Mouse (Mus musculus): Measurements from ENCODE around the gene Oxct1. TPM values are rescaled to one million over a fixed set of nuclear protein-coding genes. Genes with fewer than 3 reads are reported as not detected.

The Oxct1 gene
- polyA plus RNA-seq, 1 experiment from 2014 or later = 196 TPM

DNA sequence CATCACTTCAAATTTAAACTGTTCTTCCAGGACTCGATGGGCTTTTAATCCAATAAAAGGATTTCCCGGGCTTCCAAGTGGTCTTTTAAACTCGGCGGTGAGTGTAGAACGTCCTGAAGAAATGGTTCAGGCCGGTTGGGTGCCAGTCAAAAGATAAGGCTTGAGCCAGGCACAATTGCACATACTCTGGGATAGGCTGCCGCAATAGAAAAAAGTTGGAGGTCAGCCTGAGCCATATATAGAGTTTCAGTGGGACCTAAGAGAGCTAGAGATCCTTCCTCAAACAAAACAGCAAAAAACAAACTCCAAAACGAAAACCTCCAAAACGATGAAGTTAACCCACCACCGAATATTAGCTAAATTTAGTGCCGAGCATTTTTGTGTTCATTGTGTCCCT, 677 bp upstream of the Oxct1 start:
- 68% methylated on average over 11 of the region's 11 CpGs for WGBS
- no peaks in the 10 kb centered on the region for H3K27me3 ChIP-seq (ENCODE audit: control insufficient read depth, insufficient read depth, low read length)

DNA sequence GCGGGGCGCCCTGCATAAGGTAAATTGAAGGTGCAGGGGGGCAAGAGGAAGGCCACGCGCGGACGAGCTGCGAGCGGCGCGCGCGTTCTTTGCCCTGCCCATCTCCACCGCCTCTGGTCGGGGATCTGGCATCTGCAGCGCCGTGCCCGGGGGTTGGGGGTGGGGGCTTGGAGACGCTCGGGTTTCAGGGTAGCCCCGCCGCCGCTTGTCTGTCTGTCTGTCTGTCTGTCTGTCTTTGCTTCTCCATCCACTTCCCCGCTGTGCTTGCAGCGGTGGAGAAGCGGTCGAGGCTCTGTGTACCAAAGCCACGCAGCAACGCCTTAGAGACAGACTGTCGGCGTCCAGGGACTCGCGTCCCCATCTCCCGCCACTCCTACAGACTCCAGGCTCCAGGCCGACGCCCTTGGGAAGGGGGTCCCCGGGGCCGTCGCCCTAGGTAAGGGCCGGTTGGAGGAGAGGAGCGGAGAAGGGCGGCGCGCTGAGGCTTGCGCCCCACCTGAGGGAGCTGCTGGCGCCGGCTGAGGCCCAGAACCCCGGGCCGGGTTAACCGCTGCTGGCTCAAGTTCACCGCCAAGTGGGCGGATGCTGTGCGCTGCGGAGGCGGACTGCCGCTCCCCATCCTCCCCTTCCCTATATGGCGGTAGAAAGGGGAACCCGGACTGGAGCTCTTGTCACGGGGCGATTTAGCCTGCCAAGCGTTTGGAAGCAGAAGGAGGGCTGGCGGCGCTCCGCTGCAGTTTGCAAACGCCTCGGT, 825 bp downstream of the Oxct1 start:
- Histone ChIP-seq H3K9me3 (ENCODE audit: control insufficient read depth, low read length) (no peaks in the 10 kb centered on the region), H3K27ac (ENCODE audit: low read depth, low read length) (peak overlapping the region; percentile 89), H3K4me2 (replicated peaks; ENCODE audit: low read depth, low read length) (peak overlapping the region; percentile 67), H3K9ac (ENCODE audit: low read depth, low read length) (peak overlapping the region; percentile 87), H3K4me3 (ENCODE audit: low read depth, low read length) (peak overlapping the region; percentile 76), H3K36me3 (ENCODE audit: control insufficient read depth, insufficient read depth, low read length) (no peaks in the 10 kb centered on the region), H3K27me3 (ENCODE audit: control insufficient read depth, insufficient read depth, low read length) (no peaks in the 10 kb centered on the region), H3K4me1 (replicated peaks; ENCODE audit: control insufficient read depth, insufficient read depth, low read length) (no peaks in the 10 kb centered on the region)
- ATAC-seq (ENCODE audit: low FRiP score) (peak; percentile 86), DNase-seq (ENCODE audit: low spot score) (peak; percentile 78)
- WGBS = under 1% methylated on average over 61 of the region's 65 CpGs

More for the DNA sequence above, 677 bp upstream of the Oxct1 start:
- Histone ChIP-seq H3K36me3 (ENCODE audit: control insufficient read depth, insufficient read depth, low read length) (no peaks in the 10 kb centered on the region), H3K4me1 (replicated peaks; ENCODE audit: control insufficient read depth, insufficient read depth, low read length) (no peaks in the 10 kb centered on the region), H3K9me3 (ENCODE audit: control insufficient read depth, low read length) (no peaks in the 10 kb centered on the region), H3K4me2 (replicated peaks; ENCODE audit: low read depth, low read length) (0 out of 2 replicates have a peak overlapping the region, but pooled peaks have one; percentile 67), H3K9ac (ENCODE audit: low read depth, low read length) (no peak overlapping the region), H3K4me3 (ENCODE audit: low read depth, low read length) (no peak overlapping the region), H3K27ac (ENCODE audit: low read depth, low read length) (no peak overlapping the region)
- ATAC-seq (ENCODE audit: low FRiP score) = no peak
- DNase-seq (ENCODE audit: low spot score) = no peak

DNA sequence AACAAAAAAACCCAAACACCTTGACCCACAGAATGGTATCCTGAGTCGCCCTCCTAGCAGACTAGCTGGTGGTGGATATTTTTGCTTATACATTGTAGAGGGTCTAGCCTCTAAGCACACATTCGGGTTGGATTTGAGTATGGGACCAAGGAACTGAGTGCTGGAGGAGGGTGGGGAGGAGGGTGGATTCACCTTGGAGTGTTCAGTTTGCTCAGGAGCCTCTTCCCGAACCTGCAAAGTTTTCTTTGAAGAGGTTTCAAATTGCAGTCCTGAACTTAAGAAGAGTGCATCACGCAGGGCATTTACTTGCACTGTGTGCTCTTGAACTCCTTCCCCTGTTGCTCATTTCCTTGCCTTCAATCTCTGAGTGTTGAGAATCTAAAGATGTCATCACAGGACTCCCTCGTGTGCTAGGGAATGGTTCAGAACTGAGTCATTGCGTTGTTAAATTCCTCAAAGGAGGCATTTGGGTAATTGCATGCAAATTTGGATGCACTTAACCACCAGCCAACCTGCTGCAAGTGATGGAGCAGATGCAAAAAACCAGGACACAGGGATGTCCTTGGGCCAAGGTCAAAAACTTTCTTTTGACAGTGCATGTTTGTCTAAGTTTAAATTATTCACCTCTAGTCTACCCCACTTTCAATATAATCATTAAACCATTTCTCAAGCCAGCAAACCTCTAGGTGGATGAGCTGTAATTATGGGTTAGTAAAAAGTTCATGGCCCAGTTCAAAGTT, 1.7 kb downstream of the Oxct1 start:
- H3K4me3 ChIP-seq (ENCODE audit: low read depth, low read length) = peak overlapping the region; percentile 76
- H3K9me3 ChIP-seq (ENCODE audit: control insufficient read depth, low read length) = no peaks in the 10 kb centered on the region
- ATAC-seq (ENCODE audit: low FRiP score) (0 out of 2 replicates have a peak, but pooled peaks have one; percentile 1), DNase-seq (ENCODE audit: low spot score) (no peak)
- H3K4me2 ChIP-seq (replicated peaks; ENCODE audit: low read depth, low read length) = peak overlapping the region; percentile 67
- H3K27ac ChIP-seq (ENCODE audit: low read depth, low read length) = no peak overlapping the region
- 10% methylated on average over 6 of the region's 6 CpGs for WGBS
- no peaks in the 10 kb centered on the region for H3K27me3 ChIP-seq (ENCODE audit: control insufficient read depth, insufficient read depth, low read length)
- H3K9ac ChIP-seq (ENCODE audit: low read depth, low read length) = peak overlapping the region; percentile 87; the same call in 1 of the 2 replicates
- H3K36me3 ChIP-seq (ENCODE audit: control insufficient read depth, insufficient read depth, low read length) = no peaks in the 10 kb centered on the region
- H3K4me1 ChIP-seq (replicated peaks; ENCODE audit: control insufficient read depth, insufficient read depth, low read length) = no peaks in the 10 kb centered on the region

DNA sequence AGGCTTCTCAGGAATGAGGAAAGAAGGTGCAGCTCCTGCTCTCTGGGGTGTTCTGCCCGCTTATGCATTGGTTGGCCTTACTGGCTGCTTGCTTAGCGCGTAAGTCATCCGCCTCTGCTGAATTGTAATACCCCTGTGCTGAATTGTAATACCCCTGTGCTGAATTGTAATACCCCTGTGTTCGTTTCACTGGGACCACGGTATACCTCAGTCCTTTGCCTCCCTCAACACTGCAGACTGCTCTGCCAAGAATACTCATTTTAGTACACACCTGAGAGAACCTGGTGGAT, 2.2 kb downstream of the Oxct1 start:
- no peak overlapping the region for H3K4me3 ChIP-seq (ENCODE audit: low read depth, low read length)
- H3K4me1 ChIP-seq (replicated peaks; ENCODE audit: control insufficient read depth, insufficient read depth, low read length) = no peaks in the 10 kb centered on the region
- DNase-seq (ENCODE audit: low spot score) (no peak), ATAC-seq (ENCODE audit: low FRiP score) (no peak)
- no peaks in the 10 kb centered on the region for H3K9me3 ChIP-seq (ENCODE audit: control insufficient read depth, low read length)
- H3K4me2 ChIP-seq (replicated peaks; ENCODE audit: low read depth, low read length) = no peak overlapping the region
- H3K9ac ChIP-seq (ENCODE audit: low read depth, low read length) = no peak overlapping the region
- WGBS = 81% methylated on average over 6 of the region's 6 CpGs
- H3K36me3 ChIP-seq (ENCODE audit: control insufficient read depth, insufficient read depth, low read length) = no peaks in the 10 kb centered on the region
- H3K27me3 ChIP-seq (ENCODE audit: control insufficient read depth, insufficient read depth, low read length) = no peaks in the 10 kb centered on the region
- no peak overlapping the region for H3K27ac ChIP-seq (ENCODE audit: low read depth, low read length)

DNA sequence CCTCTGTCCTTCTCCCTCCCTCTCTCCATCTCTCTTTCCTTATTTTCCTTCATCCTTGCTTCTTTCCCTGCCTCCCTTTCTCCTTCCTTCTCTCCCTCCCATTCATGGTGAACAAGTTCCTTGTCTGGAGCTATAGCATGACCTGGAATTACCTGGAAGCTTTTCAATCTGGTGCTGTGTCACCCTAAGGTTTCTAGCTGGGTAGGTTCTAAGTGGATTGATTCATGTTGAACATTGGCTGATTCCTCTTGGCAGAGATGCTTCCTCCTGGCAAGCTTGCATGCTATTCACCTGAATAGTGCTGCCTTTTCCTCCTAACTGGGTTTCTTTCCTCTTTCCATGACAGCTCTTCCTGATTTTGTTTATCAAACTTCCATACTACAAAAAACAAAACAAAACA, 2.8 kb downstream of the Oxct1 start:
- Histone ChIP-seq H3K4me3 (ENCODE audit: low read depth, low read length) (no peak overlapping the region), H3K4me1 (replicated peaks; ENCODE audit: control insufficient read depth, insufficient read depth, low read length) (no peaks in the 10 kb centered on the region), H3K9me3 (ENCODE audit: control insufficient read depth, low read length) (no peaks in the 10 kb centered on the region), H3K27me3 (ENCODE audit: control insufficient read depth, insufficient read depth, low read length) (no peaks in the 10 kb centered on the region), H3K9ac (ENCODE audit: low read depth, low read length) (no peak overlapping the region), H3K27ac (ENCODE audit: low read depth, low read length) (no peak overlapping the region), H3K36me3 (ENCODE audit: control insufficient read depth, insufficient read depth, low read length) (no peaks in the 10 kb centered on the region), H3K4me2 (replicated peaks; ENCODE audit: low read depth, low read length) (no peak overlapping the region)
- ATAC-seq (ENCODE audit: low FRiP score) (no peak), DNase-seq (ENCODE audit: low spot score) (no peak)

DNA sequence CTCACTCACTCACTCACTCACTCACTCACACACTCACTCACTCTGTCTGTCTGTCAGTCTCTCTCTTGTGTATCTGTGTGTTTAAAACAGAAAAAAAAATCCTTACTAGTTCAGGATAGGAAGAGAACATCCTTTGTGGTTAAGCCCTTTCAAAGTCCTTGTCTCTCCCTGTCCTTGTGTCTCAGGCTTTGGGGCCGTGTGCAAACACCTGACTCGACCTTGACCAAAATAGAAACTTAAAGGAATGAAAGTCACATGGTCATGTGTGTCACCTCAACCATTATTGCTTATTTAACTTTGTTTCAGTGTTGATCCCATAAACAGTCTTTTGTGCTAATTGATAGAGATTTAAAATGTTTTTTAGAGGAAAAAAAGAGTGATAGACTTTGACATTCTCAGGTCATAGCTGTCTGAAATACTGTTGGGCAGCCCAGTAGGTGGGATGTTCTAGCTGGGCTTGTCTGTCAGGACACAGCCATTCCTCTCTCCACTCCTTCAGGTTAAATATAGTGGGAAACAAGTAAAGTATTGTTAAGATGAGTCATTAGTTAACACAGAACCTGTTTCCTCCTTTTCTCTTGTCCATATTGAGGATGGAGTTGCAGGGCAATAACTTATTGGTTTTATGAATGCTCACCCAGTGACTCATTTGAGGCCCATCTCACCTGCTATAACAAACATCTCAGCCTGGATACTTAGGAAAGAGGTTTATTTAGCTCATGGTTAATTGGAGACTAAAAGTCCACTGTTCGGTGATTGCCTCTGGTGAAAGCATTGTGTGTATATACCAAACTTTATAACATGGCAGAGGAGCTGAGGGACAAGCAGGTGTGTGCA, 7.2 kb downstream of the Oxct1 start:
- no peak overlapping the region for H3K4me3 ChIP-seq (ENCODE audit: low read depth, low read length)
- H3K27ac ChIP-seq (ENCODE audit: low read depth, low read length) = no peak overlapping the region
- ATAC-seq (ENCODE audit: low FRiP score) (no peak), DNase-seq (ENCODE audit: low spot score) (no peak)
- no peak overlapping the region for H3K4me2 ChIP-seq (replicated peaks; ENCODE audit: low read depth, low read length)
- no peaks in the 10 kb centered on the region for H3K4me1 ChIP-seq (replicated peaks; ENCODE audit: control insufficient read depth, insufficient read depth, low read length)
- no peaks in the 10 kb centered on the region for H3K27me3 ChIP-seq (ENCODE audit: control insufficient read depth, insufficient read depth, low read length)
- no peaks in the 10 kb centered on the region for H3K36me3 ChIP-seq (ENCODE audit: control insufficient read depth, insufficient read depth, low read length)
- no peak overlapping the region for H3K9ac ChIP-seq (ENCODE audit: low read depth, low read length)
- WGBS = 79% methylated on average over 3 of the region's 3 CpGs
- no peaks in the 10 kb centered on the region for H3K9me3 ChIP-seq (ENCODE audit: control insufficient read depth, low read length)

DNA sequence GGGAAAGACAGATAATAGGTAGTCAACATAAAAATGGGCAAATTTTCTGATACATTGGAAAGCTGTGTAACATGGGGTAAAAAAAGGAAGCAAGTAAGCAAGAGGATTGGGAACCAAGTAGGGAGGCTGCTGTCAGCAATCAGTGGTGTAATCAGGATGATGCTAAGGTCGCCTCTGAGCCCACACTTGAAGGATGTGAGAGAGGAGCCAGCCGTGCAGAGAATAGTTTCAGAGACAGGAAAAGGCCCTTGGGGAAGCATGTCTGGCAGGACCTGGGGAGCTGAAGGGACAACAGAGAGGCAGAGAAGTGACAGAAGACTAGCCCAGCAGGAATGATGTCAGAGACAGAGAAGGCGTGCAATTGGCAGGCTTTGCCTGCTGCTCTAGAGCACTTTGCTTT, 16.2 kb downstream of the Oxct1 start:
- no peaks in the 10 kb centered on the region for H3K36me3 ChIP-seq (ENCODE audit: control insufficient read depth, insufficient read depth, low read length)
- H3K4me2 ChIP-seq (replicated peaks; ENCODE audit: low read depth, low read length) = no peak overlapping the region
- no peak for ATAC-seq (ENCODE audit: low FRiP score)
- H3K27me3 ChIP-seq (ENCODE audit: control insufficient read depth, insufficient read depth, low read length) = no peaks in the 10 kb centered on the region
- no peaks in the 10 kb centered on the region for H3K4me1 ChIP-seq (replicated peaks; ENCODE audit: control insufficient read depth, insufficient read depth, low read length)
- no peak overlapping the region for H3K27ac ChIP-seq (ENCODE audit: low read depth, low read length)
- H3K4me3 ChIP-seq (ENCODE audit: low read depth, low read length) = no peak overlapping the region
- no peak for DNase-seq (ENCODE audit: low spot score)
- WGBS = 67% methylated on average over 3 of the region's 3 CpGs
- H3K9ac ChIP-seq (ENCODE audit: low read depth, low read length) = no peak overlapping the region
- no peaks in the 10 kb centered on the region for H3K9me3 ChIP-seq (ENCODE audit: control insufficient read depth, low read length)

DNA sequence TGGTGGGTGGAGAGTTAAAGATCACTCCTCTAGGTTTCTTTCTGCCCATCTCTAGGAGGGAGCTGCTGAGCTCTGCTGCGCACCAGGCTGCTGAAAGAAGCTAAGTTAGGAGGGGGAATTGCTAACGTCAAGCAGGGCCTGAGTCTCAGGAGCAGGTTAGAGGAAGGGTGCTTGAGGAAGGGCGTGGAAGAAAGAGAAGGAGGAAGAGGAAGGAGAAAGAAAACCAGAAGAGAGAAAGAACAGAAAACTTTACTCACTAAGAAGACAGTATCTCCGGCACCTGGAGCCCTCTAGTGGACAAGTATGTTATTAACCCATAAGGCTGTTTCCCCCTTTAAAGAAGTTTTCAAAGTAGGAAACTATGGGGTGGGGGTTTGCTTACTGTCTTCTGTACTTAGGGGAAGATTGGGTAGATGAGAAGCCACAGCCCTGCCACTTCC, 16.9 kb downstream of the Oxct1 start:
- H3K9ac ChIP-seq (ENCODE audit: low read depth, low read length) = no peak overlapping the region
- ATAC-seq (ENCODE audit: low FRiP score) = no peak
- peak; percentile 50 for DNase-seq (ENCODE audit: low spot score)
- H3K27me3 ChIP-seq (ENCODE audit: control insufficient read depth, insufficient read depth, low read length) = no peaks in the 10 kb centered on the region
- H3K4me2 ChIP-seq (replicated peaks; ENCODE audit: low read depth, low read length) = no peak overlapping the region
- H3K36me3 ChIP-seq (ENCODE audit: control insufficient read depth, insufficient read depth, low read length) = no peaks in the 10 kb centered on the region
- no peaks in the 10 kb centered on the region for H3K4me1 ChIP-seq (replicated peaks; ENCODE audit: control insufficient read depth, insufficient read depth, low read length)
- no peak overlapping the region for H3K27ac ChIP-seq (ENCODE audit: low read depth, low read length)
- H3K9me3 ChIP-seq (ENCODE audit: control insufficient read depth, low read length) = no peaks in the 10 kb centered on the region
- H3K4me3 ChIP-seq (ENCODE audit: low read depth, low read length) = no peak overlapping the region
- WGBS = 25% methylated on average over 4 of the region's 4 CpGs
